Mouse (Mus musculus): ENCODE data around the gene Fto. TPM values are rescaled to one million over a fixed set of nuclear protein-coding genes. Genes with fewer than 3 reads are reported as not detected.

Gene Fto
- polyA plus RNA-seq (2012; ENCODE audit: low replicate concordance): 1.7 and 7.3 TPM in 2 replicates

DNA sequence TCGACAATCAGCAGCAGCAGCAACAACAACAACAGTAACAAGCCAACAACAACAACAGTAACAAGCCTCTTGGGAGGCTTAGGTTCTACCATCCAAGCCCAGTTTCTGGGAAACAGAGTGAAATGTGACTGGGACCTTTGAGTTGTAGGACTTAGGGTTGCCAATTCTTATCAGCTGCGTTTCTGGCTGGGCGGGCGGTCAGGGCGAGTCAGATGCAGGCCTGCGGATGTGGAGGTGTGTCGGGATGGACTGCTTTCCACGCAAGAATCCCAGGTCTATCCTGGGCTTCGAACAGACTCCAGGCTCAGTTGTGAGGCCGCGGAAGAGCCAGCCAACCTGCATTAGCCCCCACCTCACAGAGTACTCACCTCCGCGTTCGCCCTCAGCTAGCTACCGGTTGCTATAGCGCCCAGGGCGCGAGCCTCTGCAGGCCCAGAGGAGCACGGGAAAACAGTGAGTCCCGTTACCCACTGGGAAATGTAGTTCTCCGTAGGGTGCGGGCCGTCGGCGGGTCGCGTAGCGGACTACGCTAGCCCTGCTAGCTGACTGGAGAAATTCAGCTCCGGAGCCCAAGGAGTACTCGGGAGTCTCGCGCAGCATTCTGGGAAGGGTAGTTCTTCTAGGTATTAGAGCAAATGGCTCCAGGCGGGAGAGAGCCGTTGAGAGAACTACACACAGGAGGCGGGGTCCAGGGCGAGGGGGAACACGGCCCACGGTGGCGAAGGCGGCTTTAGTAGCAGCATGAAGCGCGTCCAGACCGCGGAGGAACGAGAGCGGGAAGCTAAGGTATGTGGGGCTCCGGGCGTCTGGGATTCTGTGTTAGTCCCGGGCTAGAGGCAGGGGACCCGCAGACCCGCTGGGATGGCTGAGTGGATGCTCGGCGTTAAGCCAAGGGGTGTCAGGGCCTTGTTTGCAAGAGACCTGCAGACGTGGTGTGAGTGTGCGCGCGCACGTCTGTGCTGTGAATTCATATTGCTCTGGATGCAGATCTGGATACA, at the start of gene Fto, which contains the start of gene Rpgrip1l:
TSS of gene Fto (plus strand) at position 691 of the 998 bp plus-strand sequence.
TSS of gene Rpgrip1l (minus strand) at position 428 of the 998 bp plus-strand sequence.

Other genes starting within 250 kb of the Fto start
- 12.0 and 21.5 TPM in 2 replicates for gene Rbl2, start 243.5 kb upstream of the Fto start, polyA plus RNA-seq (2012; ENCODE audit: low replicate concordance)
- gene Aktip, start 113.5 kb upstream of the Fto start, polyA plus RNA-seq (2012; ENCODE audit: low replicate concordance): 7.1 TPM in 2 replicates
- gene Rpgrip1l, start 263 bp upstream of the Fto start, polyA plus RNA-seq (2012; ENCODE audit: low replicate concordance): 0.24 and 0.53 TPM in 2 replicates